Mouse (Mus musculus): ENCODE measurements around the gene Rprd2.
"Not testable (repeated sequence)": the region's sequence is repeated elsewhere in the genome, so short reads cannot be mapped to it uniquely, and the experiment has no call there.

Gene Rprd2

DNA sequence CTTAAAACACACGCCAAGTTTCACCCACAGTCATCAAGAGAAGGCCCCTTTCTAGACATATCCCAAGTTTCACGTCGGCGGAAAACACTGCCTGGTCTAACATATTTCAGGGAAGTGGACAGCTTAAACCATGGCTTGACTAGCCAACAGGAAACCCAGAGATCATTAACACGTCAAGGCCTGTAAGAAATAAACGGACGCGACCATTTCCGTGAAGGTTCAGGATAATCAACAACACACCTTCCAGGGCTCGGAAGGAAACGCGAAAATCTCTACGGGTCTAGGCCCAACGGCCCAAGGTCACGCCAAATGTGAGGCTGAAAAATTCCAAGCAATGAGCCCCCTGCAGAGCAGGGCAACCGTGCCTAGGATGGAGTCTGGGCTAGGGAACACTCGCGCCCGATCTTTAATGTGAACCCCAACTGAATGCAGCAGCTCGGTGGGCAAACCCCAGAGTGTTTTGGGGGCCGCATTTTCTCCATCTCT, 594 bp downstream of the Rprd2 start:
- peak; percentile 21 to 52 for DNase-seq (ENCODE audit: low spot score in 2 of 2)

DNA sequence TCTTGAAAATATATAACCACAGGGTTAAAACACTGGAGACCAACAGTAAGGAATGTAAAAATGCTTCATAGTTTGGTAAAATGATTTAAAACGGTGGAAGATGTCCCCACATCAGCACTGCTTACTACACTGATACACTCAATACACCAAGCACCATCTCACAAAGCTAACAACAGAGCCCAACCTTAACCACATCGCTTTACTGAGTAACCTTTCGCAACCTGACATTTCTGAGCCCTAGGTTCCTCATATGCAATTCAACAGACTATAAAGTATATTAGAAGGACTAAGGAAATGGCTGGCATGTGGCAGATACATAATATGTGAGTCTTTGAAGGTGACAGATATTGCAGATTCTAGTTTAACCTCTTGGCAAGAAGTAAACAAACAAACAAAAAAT, 2.0 kb downstream of the Rprd2 start:
- DNase-seq (ENCODE audit: low spot score in 2 of 2) = no peak

DNA sequence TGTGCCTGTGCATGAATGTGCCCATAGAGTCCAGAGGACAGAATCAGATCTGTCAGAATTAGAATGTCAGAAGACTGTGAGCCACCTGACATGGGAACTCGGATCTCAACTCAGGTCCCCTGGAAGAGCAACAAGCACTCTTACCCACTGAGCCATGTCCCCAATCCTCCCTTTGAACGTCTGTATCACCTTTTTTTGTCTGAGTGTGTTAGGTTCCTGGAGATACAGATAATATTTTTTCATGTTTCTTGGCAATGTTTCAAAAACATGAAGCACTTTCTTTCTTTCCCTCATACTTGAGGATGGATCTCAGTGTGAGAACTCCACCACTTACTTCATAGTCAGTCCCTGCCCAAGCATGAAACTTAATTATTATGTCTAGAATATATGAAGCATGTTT, 10.3 kb downstream of the Rprd2 start:
- DNase-seq (ENCODE audit: low spot score in 2 of 2) = no peak

DNA sequence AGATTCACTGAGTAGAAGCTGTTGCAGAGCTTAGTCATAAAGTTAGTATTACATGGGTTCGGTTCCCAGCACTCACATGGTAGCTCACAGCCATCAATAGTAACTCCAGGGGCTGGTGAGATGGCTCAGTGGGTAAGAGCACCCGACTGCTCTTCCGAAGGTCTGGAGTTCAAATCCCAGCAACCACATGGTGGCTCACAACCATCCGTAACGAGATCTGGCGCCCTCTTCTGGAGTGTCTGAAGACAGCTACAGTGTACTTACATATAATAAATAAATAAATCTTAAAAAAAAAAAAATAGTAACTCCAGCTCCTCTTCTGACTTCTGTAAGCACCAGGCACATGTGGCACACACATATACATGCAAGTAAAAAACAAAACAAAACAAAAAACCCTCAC, 11.0 kb downstream of the Rprd2 start:
- not testable (repeated sequence) for DNase-seq (ENCODE audit: low spot score in 2 of 2)

DNA sequence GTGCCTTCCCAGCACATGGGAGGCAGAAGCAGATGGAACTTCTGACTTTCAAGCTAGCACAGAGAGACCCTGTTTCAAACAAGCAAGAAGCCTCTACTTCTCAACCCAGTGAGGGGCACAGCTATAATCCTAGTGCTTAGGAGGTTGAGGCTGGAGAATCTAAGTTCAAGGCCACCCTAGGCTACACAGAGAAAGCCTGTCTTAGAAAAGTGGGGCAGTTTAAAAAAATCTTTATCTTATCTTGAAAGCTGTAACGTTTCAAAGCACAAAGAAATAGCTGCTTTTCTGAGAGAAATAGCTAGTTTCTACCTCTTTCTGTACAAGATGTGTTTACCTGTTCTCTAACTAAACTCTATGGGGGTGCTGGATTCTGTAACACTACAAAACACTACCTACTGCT, 12.0 kb downstream of the Rprd2 start:
- no peak for DNase-seq (ENCODE audit: low spot score in 2 of 2)

DNA sequence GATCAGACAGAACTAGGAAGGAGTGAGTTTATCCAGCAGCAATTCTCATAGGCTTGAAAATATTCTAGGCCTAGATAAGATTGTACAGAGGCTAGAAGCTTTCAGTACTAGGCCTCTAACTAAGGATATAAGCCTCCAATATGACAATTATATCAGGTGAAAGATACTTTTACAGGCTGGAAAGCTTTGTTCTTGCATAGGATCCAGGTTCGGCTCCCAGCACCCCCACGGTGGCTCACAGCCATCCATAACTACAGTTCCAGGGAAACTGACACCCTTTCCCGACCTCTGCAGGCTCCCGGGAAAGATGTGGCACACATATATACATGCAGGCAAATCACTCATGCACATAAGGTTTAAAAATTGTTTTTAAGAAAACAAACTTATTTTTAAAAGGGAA, 14.8 kb downstream of the Rprd2 start:
- DNase-seq (ENCODE audit: low spot score in 2 of 2) = no peak

DNA sequence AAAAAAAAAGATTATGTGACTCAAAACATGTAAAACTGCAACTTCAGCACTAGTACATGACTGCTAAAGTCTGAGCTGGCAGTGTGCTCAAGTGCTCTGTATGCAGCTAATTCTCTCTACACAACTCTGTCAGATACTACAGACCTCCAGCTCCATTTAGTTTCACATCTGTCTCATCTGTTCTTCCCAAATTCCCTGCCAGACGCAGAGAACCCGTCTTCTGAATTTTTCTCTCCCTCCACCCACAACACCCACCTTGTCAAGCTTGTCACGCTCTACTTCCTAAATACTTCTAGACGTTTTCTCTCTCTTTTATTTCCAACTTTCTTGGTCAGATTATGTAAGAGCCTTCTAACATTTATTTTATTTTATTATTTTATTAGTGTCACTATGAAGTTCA, 19.9 kb downstream of the Rprd2 start:
- DNase-seq (ENCODE audit: low spot score in 2 of 2) = no peak

DNA sequence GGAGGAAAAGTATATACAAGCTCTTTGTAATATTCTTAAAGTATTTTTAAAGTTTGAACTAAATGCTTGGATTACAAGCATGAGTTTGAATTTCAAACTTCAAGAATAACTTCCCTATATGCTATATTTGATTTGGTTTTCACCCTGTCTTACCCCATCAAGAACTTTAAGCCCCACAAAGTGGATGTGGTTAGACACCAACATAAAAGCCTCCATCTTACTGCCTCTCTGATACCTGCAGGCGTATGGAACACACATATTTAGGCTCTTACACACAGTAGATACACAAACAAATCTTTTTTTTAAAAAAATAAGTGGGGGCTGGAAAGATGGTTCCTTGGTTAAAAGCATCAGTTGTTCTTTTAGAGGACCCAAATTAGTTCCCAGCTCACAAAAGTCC, 24.4 kb downstream of the Rprd2 start:
- DNase-seq (ENCODE audit: low spot score in 2 of 2) = no peak

DNA sequence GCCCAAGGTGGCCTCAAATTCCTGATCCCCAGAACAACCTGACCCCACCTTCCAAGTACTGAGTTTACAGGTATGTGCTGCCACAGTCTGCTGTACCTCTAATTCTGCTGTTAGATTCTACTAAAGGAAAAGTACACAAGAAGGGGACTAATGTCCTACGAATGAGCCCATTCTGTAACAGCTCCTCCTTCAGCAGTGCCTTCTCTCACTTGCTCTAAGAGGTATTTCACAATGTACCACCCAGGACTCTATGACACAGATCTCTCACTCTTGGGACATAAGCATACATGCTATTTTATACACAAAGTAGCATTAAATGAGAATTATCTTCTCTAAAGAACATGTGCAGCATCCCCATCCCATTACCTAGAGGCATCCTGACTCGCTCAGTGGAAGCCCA, 25.0 kb downstream of the Rprd2 start:
- no peak for DNase-seq (ENCODE audit: low spot score in 2 of 2)

DNA sequence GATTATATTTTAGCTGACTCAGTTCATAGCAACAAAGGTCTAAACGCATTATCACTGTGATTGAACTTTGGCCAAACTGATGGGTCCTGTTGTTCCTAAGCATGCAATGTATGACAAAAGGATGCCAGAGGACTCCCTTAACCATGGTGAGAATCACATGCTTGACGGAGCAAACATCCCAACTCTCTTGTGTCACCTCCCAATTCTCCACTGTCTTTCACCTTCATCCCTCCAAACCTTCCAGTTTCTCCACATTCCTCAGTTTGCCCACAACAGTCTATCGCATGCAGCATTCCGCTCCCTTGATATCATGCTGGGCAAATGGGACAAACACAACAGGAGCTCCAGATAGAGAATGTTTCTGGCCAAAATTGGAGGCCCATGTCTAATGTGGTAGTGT, 33.2 kb downstream of the Rprd2 start:
- DNase-seq (ENCODE audit: low spot score in 2 of 2) = no peak

DNA sequence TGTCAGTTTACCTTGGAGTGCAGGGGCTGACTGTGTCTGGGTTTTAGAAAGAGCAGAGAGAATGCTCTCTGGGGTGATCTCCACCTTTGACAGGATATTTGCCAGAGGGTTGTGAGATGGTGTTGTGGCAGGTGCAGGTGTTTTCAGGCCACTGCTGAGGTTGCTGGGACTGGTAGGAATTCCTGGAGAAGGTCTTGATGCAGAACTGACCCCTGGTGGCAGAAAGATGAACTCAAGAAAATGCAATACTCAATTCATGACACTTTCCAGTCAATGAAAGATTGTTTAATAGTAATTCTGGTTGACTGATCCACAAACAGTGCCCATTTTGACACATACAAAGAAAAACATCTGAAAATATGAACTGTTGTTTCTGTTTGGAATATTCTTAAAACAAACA, 46.7 kb downstream of the Rprd2 start:
- DNase-seq (ENCODE audit: low spot score in 2 of 2) = peak; percentile 37 to 41

DNA sequence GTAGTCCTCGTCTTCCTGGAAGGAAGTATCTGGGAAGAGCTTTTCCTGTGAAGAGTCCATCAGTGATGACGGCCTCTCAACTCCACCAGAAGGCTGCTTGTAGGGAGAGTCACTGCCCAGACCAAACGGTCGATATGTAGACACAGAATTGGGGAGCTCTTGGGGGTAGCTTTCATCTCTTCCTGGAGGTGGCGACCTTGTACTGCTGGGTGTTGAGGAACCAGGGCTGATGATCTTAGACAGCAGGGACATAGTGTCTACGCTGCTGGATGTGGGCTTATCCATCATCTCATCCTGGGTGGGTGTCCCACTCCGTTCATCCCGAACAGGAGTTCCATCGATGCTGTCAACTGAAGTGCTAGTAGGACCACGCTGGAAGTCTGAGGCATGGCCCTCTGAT, 53.1 kb downstream of the Rprd2 start:
- DNase-seq (ENCODE audit: low spot score in 2 of 2) = no peak

DNA sequence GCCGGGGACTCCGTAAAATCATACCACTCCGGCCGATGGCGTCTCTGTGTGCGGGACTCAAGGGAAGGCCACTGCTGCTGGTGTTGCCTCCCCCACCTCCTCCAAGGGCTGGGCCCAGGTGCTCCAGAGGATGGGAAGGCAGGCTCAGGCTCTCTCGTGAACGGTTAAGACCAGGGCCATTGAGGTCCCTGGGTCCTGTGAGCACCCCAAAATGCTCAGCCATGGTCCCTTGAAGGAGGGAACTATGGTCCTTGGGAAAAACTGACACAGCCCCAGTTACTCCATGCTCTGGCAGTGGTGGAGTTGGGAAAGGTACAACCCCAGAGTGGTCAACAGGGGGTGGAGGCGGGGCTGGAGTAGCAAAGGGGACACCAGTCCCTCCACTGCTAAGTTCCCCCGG, 54.9 kb downstream of the Rprd2 start:
- DNase-seq (ENCODE audit: low spot score in 2 of 2) = no peak

DNA sequence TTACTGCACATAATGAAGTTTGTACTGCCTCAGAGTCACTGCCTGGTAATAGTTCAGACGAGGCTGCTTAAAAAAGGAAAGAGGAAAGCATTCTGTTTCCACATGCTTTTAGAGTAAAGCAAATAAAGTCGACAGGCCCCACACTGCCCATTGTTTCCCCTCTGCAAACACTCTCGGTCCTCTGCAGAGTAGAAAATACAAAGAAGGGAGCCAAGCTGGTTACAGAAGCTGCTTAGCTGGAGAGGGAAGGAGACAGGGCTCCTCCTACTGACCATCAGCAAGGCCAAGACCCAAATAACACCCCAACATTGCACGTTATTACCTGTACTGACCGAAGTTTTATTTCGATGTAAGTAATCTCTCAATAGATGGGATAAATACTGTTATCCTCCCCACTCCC, 55.7 kb downstream of the Rprd2 start:
- DNase-seq (ENCODE audit: low spot score in 2 of 2) = no peak

DNA sequence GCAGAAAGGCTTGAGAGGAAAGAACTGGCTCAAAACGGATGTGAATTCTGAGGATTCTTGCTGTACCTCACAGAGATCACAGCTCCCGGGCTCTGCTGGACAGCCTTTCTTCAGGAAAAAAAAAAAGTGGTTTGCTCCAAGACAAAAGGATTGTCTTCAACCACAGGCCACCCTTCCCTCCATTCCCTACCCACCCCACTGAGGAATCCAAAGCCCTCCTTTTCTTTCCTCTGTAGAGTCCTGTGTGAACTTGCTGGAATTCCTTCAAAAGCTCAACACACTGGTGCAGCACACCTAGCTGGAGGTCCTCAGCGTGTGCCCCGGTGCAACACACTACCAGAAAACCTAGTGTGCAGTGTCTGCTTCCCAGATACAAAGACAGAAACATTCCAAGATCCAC, 56.9 kb downstream of the Rprd2 start:
- no peak for DNase-seq (ENCODE audit: low spot score in 2 of 2)

DNA sequence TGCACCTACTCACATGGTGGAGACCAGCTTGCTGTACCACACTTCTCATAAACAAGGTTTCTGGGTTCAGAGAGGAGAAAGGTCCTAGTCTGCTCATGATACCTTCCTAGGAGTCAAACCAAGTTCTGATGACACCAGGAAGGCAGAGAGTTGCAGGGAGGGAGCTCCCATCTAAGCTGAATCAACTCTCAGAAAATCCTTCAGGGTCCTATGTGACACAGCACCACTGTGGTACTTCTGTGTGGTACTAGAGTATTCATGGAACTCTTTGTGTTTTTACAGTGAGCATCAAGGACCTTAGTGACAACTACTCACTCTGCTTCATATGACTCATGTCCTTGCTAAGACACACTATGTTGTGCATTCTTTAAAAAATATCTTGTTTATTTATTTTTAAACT, 58.0 kb downstream of the Rprd2 start:
- no peak for DNase-seq (ENCODE audit: low spot score in 2 of 2)

DNA sequence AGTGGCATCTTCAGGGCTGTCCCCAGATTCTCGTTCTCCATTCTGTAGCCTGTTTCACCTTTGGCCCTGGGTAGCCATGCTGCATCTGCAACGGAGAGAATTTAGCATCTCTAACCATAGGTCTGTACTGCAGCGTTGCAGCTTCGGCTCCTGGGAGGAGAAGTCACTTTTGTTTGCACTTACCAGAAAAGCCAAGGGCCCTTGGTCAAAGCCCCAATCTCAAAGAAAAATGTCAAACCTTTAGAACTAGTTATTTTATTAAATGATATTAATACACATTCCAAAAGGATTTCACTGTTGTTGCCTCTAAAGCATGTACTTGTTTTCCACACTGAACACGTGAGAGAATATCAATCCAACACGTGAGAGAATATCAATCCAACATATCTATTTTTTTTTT, 58.6 kb downstream of the Rprd2 start, which contains the start of gene Tars2:
Tars2 (minus strand) TSS at position 101 of the 400 bp plus-strand sequence.
- DNase-seq (ENCODE audit: low spot score in 2 of 2) = no peak

DNA sequence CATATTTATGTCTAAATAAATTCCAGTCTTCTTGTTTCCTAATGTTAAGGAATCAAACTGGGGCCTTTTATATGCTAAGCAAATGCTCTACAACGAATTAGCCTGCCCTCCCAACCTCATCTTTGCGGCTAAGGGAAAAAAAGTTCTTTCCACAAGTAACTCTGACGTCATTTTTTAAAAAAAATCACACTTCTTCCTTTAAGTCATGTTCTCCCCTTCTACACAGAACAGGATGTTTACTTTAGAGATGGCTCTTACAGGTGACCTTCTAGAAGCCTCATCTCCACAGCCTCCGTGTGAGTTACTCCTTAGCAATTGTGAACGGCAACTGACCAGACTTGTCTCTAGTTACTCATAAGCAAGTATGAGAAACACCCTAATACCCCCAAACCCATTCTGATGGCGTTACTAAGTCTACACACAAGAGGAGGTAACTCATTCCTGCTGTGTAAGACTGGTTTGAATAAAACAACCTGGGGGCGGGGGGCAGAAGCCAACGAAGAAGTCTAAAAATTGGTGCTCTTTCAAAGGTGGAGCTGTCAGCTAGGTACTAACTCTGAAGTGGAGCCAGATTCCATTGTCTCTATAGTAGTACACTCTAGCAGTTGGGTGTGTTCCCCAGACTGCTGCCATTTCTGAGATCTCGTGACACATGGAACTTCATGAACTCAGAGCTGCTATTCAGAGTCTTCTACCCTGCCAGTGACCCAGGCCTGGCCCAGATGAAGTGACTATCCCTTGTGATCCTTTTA, 60.0 kb downstream of the Rprd2 start:
- DNase-seq (ENCODE audit: low spot score in 2 of 2) = no peak

DNA sequence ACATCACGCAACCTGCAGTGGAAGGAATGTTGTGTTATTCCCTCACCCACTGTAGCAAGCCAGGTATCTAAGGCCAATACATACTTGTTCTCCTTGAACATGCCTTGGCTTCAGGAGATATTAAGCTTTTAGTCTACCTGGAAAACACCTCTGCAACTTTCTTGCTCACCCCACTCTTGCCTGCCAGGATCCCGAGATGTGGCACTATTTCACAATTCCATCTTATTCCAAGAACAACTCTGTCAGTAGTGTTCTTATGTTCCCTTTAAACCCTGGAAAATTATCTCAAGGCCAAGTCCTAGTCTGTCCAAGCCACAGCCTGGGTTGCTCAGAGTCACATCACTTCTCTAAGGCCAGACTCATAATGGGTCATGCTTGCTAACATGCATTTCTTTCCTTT, 61.9 kb downstream of the Rprd2 start:
- DNase-seq (ENCODE audit: low spot score in 2 of 2) = no peak

DNA sequence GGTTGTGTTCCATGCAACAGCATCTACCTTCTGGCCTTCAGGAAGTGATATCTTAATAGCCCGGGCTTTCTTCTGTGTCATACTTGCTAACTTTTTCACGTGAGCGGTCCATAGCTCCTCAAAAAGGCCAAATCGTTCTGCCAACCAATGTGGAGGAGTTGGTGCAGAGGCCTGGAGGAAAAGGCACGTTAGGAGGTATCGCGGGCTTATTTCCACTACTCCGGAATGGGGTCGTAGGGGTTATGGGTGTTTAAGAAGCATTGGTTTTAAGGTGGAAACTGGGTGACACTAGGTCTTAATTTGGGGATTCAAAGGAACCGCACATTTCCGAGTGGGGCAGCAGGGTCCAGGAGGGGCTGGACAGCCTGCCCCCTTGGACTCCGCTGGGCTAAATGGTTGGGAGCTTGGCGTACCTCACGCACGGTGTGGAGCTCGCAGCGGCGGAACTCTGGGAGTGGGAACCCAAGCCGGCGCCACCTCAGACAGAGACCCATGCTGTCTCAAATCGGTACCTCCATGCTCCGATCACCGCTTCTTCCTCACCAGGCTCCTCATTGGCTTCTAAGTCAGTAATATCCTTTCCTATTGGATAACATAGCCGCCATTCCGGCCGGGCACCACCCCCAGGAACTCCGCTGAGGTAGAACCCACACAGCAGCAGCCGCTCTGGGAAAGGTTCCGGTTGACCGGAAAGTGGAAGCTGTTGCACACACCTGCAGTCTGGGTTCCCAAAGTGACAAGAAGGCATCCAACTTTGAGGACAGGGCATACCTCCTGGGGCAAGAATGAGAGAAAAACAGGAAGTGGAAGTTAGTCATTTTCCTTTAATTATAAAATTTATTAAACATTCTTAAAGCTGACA, 64.1 kb downstream of the Rprd2 start:
- peak; percentile 90 to 91 for DNase-seq (ENCODE audit: low spot score in 2 of 2)

DNA sequence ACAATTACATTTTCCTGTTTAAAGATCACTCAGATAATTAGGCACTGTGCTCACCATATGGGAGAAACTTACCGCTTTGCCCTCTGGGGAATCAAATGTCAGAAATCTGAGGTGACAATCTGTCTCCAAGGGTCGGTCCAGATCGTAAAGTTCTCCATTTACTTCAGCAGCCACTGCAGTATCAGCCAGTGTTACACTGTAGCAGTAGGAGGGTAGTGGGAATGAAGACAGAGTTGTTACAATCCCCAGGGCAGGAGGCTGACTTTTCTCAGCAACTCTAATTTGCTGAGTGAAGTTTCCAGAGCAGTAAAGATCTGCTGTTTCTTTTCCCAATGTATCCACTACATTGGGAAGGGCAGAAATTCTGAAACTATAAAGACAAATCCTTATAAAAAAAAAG, 65.7 kb downstream of the Rprd2 start:
- no peak for DNase-seq (ENCODE audit: low spot score in 2 of 2)

DNA sequence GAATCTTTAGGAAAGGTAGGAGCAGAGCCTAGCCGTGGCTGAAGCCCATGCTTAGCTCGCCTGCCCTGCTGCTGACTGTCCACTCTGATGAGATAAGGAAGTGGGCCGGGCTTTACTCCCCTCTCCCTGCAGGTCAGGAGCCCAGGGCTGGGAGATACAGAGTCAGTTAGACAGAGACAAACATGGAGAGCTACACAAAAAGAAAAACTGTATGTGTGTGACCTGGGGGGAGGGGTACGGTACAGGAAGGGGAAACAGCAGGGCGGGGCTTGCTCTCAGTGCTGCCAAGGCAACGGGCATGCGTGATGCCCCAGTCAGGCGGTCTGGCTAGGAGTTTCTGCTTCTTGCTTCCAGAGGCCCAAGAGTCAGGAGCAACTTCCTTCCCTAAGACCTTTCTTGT, 78.3 kb downstream of the Rprd2 start:
- DNase-seq (ENCODE audit: low spot score in 2 of 2) = peak; percentile 39 to 50
